Mouse (Mus musculus) liver, adult 2 months (tissue): ENCODE data around the gene Nemp1.

ENCODE experiments used
- CTCF ChIP-seq: fragments of 200-500 bp; IDR thresholded peaks from 2 replicates; pipeline ENCODE4 v1.5.1; 2011; ENCODE audit warnings: low read depth, low read length, control low read depth
- POLR2A ChIP-seq: fragments of 200-500 bp; IDR thresholded peaks from 2 replicates; pipeline ENCODE4 v1.6.1; 2011; ENCODE audit warnings: low read length, control low read depth; ENCODE audit not compliant: insufficient read depth; ENCODE audit errors: extremely low read depth

DNA sequence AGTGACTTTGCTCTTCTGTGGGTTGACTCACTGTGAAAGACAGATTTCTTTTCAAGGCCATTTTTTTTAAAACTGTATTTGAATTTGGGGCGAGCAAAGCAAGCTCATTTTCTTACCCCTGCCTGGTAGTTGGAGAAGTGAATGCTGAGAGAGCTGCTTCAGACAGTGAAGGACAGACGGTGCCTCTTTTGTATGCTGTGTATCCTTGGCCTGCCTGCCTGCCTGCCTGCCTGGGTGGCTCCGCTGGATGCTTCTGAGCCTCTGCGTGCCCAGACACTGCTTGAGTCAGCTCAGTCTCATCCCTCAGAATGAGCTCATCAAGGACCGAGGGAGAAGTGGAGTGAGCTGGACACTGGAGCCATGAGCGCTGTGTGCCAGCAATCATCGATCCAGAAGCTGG, 32.3 kb downstream of the Nemp1 start:
- TF ChIP-seq POLR2A (no peak), CTCF (no peak)
